Mouse (Mus musculus) telencephalon, adult 2 months (tissue): Measurements from ENCODE around the gene Zfp995.
"Not testable (repeated sequence)": the region's sequence is repeated elsewhere in the genome, so short reads cannot be mapped to it uniquely, and the experiment has no call there.

Experiments used
- DNase-seq: peaks from one replicate; pipeline ENCODE4 v3.0.0-alpha.2; 2011; ENCODE audit warnings: low read depth, low spot score

Zfp995 gene

DNA sequence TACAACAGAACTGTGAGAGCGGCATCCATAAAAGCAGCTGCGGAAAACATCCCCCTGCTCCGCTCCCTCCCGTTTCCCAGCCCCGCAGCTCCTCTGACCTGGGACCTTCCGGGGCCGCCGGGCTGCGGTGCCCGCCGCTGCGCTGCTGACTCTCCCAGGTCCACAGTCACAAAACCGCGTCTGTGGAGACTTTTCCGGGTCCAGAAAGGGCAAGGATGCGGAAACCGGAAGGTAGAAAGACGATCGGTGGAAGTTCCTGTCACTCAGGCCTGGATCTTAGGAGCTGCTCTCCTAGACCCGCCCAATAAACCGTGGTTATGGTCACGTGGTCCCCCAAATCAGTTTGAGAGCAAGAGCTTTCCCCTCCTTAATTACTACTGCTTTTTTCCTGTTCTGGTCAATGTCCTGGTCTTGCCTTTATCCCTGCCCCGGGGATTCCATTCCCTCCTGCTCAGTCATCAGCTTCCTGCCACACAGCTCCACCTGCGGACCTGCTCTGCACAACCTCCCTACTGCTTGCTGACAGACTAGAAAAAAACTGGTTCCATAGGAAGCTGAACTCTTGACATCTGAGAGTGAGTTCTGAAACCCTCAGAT is at the start of gene Zfp995:
TSS of gene Zfp995 (minus strand) at position 471 of the 597 bp plus-strand sequence.
- DNase-seq: peak; percentile 50

DNA sequence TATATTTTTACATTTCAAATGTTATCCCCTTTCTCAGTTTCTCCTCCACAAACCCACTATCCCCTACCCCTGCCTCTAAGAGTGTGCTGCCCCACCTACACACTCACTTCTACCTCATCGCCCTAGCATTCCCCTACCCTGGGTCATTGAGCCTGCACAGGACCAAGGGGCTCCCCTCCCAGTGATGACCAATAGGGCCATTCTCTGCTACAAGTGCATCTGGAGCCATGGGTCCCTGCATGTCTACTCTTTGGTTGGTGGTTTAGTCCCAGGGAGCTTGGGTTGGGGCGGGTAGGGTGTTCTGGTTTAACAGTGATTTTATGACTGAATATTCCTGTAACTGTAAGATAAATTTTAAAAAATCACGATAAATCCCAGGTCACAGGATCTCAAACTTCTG is 687 bp downstream of the Zfp995 start:
- DNase-seq: no peak

DNA sequence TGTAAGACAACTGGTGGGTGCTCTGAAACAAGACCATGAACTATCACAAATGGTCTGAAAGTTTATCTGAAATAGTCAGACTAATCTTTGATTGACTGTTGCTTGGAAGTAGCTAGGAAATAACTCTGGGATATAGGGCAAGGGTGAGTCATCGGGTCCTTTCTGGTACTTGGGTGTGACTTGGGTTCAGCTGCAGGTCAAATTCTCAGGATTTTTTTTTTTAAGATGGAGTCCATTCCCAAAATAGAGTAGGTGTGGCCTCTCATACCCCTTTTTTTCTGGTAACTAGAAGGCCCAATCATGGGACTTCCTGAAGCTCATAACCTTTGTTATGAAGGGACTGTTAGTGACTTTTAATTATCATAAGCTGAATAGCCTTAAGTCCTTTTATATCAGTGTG is 38.5 kb downstream of the Zfp995 start:
- DNase-seq: no peak

DNA sequence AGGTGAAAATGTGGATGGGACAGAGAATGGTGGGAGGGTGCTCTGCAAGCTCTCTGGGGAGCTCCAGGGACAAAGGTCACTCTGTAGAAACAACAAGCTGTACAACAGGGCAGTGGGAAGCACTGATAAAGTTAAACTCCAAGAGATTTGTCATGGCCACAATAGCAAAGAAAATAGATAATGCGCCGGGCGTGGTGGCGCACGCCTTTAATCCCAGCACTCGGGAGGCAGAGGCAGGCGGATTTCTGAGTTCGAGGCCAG is 63.5 kb downstream of the Zfp995 start:
- DNase-seq: not testable (repeated sequence)

DNA sequence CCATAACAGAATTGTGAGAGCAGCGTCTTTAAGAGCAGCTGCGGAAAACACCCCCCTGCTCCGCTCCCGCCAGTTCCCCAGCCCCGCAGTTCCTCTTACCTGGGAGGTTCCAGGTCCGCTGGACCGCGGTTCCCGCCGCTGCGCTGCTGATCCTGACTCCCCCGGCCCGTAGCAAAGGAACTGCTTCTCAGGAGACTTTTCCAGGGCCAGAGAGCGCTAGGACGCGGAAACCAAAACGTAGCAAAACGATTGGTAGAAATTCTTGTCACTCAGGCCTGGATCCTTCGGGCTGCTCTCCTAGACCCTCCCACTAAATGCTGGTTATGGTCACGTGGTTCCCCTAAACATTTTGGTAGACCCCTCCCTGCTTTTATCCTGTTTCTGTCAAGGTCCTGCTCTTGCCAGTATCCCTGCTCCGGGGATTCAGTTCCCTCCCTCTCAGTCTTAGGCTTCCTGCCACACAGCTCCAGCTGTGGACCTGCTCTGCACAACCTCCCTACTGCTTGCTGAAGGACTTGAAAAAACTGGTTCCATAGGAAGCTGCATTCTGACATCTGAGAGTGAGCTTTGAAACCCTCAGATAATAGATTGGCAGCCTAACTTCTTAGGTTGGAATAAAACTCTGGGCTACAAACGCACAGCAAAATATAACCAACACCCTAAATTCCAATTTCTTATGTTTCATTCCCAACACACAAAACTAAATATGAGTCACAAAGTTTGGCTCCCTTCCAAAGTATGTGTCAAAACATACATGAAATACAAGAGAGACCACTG is 64.0 kb downstream of the Zfp995 start, which contains the start of gene Zfp820:
TSS of gene Zfp820 (minus strand) at position 228 of the 777 bp plus-strand sequence.
- no peak for DNase-seq

DNA sequence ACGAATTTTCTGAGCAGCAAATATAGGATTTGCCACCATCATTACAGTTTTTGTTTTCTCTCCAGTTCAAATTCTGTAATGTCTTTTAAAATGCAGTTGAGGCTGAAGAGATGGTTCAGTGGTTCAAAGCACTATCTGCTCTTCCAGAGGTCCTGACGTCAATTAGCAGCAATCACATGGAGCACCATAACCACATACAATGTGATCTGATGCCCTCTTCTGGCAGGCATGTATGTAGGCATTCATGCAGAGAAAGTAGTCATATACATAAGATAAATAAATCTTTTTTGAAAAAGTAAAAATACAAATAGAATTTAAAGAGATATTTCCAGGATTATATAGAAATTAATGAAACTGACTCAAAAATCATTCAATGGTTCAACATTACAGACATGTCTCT is 71.2 kb downstream of the Zfp995 start:
- no peak for DNase-seq
